Mouse (Mus musculus) heart, adult 2 months (tissue): Measurements from ENCODE around the gene Sorcs2. TPM values are rescaled to one million over a fixed set of nuclear protein-coding genes. Genes with fewer than 3 reads are reported as not detected.

Source experiments
- DNase-seq, 2 experiments: peaks; one replicate each; pipeline ENCODE4 v3.0.0; 2021
- H3K27ac ChIP-seq: fragments of 200-600 bp; 2 replicates; pipeline ENCODE4 v1.8.1; 2022
- H3K27me3 ChIP-seq: fragments of 200-500 bp; 2 replicates; pipeline ENCODE4 v1.6.1; 2012; ENCODE audit warnings: mild to moderate bottlenecking, low read length, inconsistent platforms, mixed read lengths; ENCODE audit not compliant: control insufficient read depth, insufficient read depth
- H3K36me3 ChIP-seq: fragments of 200-500 bp; 2 replicates; pipeline ENCODE4 v1.6.1; 2012; ENCODE audit warnings: low read length, inconsistent platforms; ENCODE audit not compliant: control insufficient read depth, insufficient read depth
- H3K4me1 ChIP-seq: fragments of 200-500 bp; 2 replicates; pipeline ENCODE4 v1.6.1; 2011; ENCODE audit warnings: low read length; ENCODE audit not compliant: control insufficient read depth, insufficient read depth
- H3K4me3 ChIP-seq: fragments of 200-600 bp; 2 replicates; pipeline ENCODE4 v1.8.1; 2022
- H3K79me2 ChIP-seq: fragments of 200-500 bp; replicated peaks from 2 replicates; pipeline ENCODE4 v1.6.1; 2012; ENCODE audit warnings: mild to moderate bottlenecking, inconsistent platforms, low read length, moderate library complexity, mixed read lengths; ENCODE audit not compliant: control insufficient read depth, insufficient read depth
- H3K9ac ChIP-seq: fragments of 200-500 bp; 2 replicates; pipeline ENCODE4 v1.6.1; 2012; ENCODE audit warnings: low read depth, mild to moderate bottlenecking, control low read depth, inconsistent platforms, low read length, mixed read lengths
- CTCF ChIP-seq: fragments of 200-600 bp; IDR thresholded peaks from 2 replicates; pipeline ENCODE4 v1.8.1; 2022; ENCODE audit warnings: antibody characterized with exemption, mild to moderate bottlenecking, moderate library complexity
- EP300 ChIP-seq: fragments of 200-500 bp; IDR thresholded peaks from 2 replicates; pipeline ENCODE4 v1.6.1; 2011; ENCODE audit warnings: low read depth, low read length, control low read depth; ENCODE audit not compliant: insufficient read depth
- POLR2A ChIP-seq: fragments of 200-500 bp; IDR thresholded peaks from 2 replicates; pipeline ENCODE4 v1.6.1; 2011; ENCODE audit warnings: mild to moderate bottlenecking, low read depth, low read length, control low read depth; ENCODE audit not compliant: insufficient read depth
- WGBS: fragments of 180-500 bp; shearing (Covaris S2); methylation state at CpG from one replicate; pipeline ENCODE4 v1.1.7; 2018; 5-methylcytosine and 5-hydroxymethylcytosine counted together
- intact Hi-C: fragments of 180-260 bp; cut with DNase I; formaldehyde crosslinking; loops from one replicate; pipeline ENCODE4 v1.15.1; 2025
- polyA plus RNA-seq: library from polyadenylated mRNA; depleted of rRNA; stranded (reverse); fragments of >200 nt; gene quantifications from 2 replicates; pipeline ENCODE4 v1.2.3, GENCODE M21; 2012
- total RNA-seq, 2 experiments: library from RNA; stranded (reverse); gene quantifications; 2 replicates each; pipeline ENCODE4 v1.2.3; 2021

Gene Sorcs2
- total and polyA plus RNA-seq, 3 experiments = 6.0 to 9.0 (median 7.7) TPM

GRCm38 (mm10) chr5:36419861-36420260, 21.9 kb upstream of the Sorcs2 start:
- Histone ChIP-seq H3K27ac (no peak overlapping the region), H3K4me3 (no peak overlapping the region), H3K36me3 (no peaks in the 10 kb centered on the region), H3K4me1 (no peaks in the 10 kb centered on the region; the same call in 1 of the 2 replicates), H3K9ac (no peak overlapping the region), H3K27me3 (no peaks in the 10 kb centered on the region), H3K79me2 (no peaks in the 10 kb centered on the region)
- 68% methylated on average over 3 of the region's 3 CpGs for WGBS
- DNase-seq = no peak
- TF ChIP-seq CTCF (no peak), EP300 (no peak), POLR2A (no peak)
- intact Hi-C loops = no loop called here

DNA sequence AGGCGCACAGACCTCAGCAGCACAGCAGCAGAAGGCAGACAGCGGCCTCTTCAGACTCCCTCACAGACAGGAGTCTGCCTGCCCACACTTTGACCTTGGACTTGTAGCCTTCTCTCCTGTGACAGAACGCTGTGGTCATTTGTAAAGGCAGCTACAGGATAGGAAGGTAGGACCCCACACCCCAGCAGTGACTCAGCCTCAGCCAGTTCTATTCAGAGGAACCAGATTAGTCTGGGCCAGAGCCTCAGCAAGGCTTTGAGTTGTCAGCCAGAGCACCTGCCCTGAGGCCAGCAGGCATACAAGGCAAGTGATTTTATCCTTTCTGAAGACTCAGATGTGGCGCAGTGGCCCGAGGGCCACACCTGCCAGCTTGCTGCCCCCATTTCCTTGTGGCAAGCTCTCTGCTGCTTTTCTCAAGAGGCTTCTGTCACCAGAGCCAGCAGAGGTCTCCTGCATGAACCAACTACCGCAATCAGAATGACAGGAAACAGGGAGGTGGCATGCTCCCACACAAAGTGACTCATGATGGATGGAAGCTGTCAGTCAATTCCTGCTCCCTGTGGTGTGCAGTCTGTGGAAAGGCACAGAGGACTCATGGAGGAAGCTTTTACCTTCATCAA, 16.9 kb upstream of the Sorcs2 start:
- Histone ChIP-seq H3K4me3 (no peak overlapping the region), H3K79me2 (no peaks in the 10 kb centered on the region), H3K36me3 (no peaks in the 10 kb centered on the region), H3K27ac (no peak overlapping the region), H3K9ac (no peak overlapping the region), H3K4me1 (no peaks in the 10 kb centered on the region; the same call in 1 of the 2 replicates), H3K27me3 (no peaks in the 10 kb centered on the region)
- WGBS = 33% methylated on average over 6 of the region's 6 CpGs
- no peak for DNase-seq
- TF ChIP-seq CTCF = no peak
- no peak for TF ChIP-seq POLR2A
- intact Hi-C loops = no loop called here

GRCm38 (mm10) chr5:36398463-36399364, 775 bp upstream of the Sorcs2 start:
- H3K9ac ChIP-seq = no peak overlapping the region
- no peaks in the 10 kb centered on the region; the same call in 1 of the 2 replicates for H3K27me3 ChIP-seq
- no peaks in the 10 kb centered on the region for H3K4me1 ChIP-seq
- peak; percentile 66 to 71 for DNase-seq
- no peaks in the 10 kb centered on the region for H3K79me2 ChIP-seq
- 0 out of 2 replicates have a peak, but pooled peaks have one; percentile 40 for TF ChIP-seq EP300
- peak; percentile 67 for TF ChIP-seq CTCF
- TF ChIP-seq POLR2A = no peak
- WGBS = 15% methylated on average over 18 of the region's 18 CpGs
- no peaks in the 10 kb centered on the region for H3K36me3 ChIP-seq
- intact Hi-C loops = loop anchor here (1.0 to 2.0 kb wide), 3 partner anchors 75 to 365 kb away; no protein-coding TSS in a partner anchor
- no peak overlapping the region for H3K27ac ChIP-seq
- no peak overlapping the region for H3K4me3 ChIP-seq

DNA sequence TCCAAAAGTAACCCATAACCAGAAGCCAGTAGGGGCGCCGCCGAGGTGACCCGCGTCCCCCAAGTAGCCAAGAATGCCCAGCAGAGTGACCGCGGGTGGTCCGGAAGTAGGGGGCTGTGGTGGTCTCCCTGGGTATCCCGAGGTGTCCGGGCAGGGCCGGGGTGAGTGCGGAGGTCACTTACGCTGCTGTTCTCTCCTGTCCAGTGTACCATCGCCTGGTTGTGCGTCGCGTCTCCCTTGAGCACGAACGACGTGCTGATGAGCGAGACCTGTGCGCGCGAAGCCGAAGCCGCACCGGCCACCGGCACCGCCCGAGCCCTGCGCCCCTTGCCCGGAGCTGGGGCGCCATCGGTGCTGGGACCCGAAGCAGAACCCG, 567 bp downstream of the Sorcs2 start:
- no peaks in the 10 kb centered on the region; the same call in 1 of the 2 replicates for H3K27me3 ChIP-seq
- TF ChIP-seq EP300 (no peak), POLR2A (no peak)
- H3K79me2 ChIP-seq = no peaks in the 10 kb centered on the region
- WGBS = under 1% methylated on average over 36 of the region's 36 CpGs
- H3K27ac ChIP-seq = no peak overlapping the region; the same call in 1 of the 2 replicates
- H3K9ac ChIP-seq = peak overlapping the region; percentile 82
- H3K36me3 ChIP-seq = no peaks in the 10 kb centered on the region
- intact Hi-C loops = loop anchor here (1.0 kb wide), 1 partner anchor 415 kb away; no protein-coding TSS in a partner anchor
- peak overlapping the region; percentile 62 for H3K4me3 ChIP-seq
- no peaks in the 10 kb centered on the region for H3K4me1 ChIP-seq
- peak in 1 of 2 experiments; percentile 10 for DNase-seq

DNA sequence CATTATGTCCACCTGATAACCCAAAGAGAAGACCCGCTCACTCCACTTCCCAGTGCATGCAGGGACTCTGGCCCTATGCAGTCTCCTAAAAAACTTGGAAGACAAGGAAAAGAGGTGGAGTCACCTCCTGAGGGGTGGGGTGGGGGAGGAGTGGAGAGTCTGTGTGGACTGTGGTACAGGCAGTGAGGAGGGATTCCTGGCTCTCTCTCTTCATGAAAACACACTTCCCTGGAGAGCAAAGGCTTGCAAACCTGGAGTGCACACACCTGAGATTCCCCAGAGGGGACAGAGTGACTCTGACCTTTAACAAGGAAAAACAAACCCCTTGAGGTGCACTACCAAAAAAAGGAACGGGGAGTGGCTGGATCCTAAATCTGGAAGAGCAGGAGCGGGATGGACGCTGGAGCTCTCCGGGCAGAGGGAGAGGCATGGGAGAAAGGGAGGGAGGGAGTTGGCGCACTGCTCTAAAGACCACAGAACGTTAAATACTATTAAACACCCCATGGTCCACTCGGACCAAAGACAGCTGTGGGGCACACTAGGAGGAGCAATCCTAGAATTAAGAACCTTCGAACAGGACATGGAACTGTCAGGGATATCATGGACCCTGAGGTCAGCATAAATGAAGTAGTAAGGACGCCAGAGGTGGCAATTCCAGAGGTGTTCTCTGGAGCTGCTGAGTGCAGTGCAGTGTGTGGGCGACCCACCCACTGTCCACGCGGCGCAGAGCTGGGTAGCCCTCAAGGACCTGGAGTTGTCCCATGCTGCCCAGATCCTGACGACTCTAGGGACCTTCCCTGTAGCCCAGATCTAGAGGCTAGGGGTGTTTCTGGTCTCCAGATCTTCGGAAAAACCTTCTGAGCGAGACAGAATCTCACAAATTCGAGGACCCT, 1.2 kb downstream of the Sorcs2 start:
- Histone ChIP-seq H3K9ac (peak overlapping the region; percentile 82), H3K4me3 (peak overlapping the region; percentile 62), H3K36me3 (no peaks in the 10 kb centered on the region), H3K79me2 (no peaks in the 10 kb centered on the region), H3K27me3 (no peaks in the 10 kb centered on the region; the same call in 1 of the 2 replicates), H3K27ac (no peak overlapping the region), H3K4me1 (no peaks in the 10 kb centered on the region)
- TF ChIP-seq EP300 = no peak
- intact Hi-C loops = loop anchor here (1.0 kb wide), 1 partner anchor 414 kb away; no protein-coding TSS in a partner anchor
- WGBS = 7% methylated on average over 18 of the region's 18 CpGs
- DNase-seq = no peak
